Mouse (Mus musculus): ENCODE measurements around the gene Ankra2.

The Ankra2 gene

GRCm38 (mm10) chr13:98291712-98292111, 28.8 kb downstream of the Ankra2 start:
- DNase-seq (ENCODE audit: extremely low read depth, low read depth): no peak

DNA sequence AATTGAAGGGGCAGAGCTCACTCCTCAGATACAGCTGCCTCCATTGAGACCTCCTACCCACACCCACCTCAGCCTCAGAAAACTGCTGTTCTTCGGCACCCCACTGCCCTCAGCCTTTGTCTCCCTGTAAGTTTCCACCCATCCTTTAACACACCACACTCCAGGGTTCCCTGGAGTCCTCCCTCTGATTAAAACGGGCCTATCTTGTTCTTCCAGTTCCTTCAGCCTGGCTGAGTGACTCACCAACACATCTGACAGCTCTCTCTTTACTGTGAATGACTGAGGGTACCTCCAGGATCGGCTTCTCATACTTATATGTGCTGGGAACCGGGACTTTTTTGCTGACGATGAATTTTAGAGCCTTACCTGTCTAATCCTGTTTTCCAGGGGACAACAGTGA, 33.2 kb downstream of the Ankra2 start:
- DNase-seq (ENCODE audit: extremely low read depth, low read depth): no peak

- DNase-seq (ENCODE audit: extremely low read depth, low read depth): no peak
These were observed 35.1 kb downstream of the Ankra2 start for GRCm38 (mm10) chr13:98297883-98298482.

- peak; percentile 72 for DNase-seq (ENCODE audit: extremely low read depth, low read depth)
These were observed 36.2 kb downstream of the Ankra2 start for GRCm38 (mm10) chr13:98298833-98299758.

GRCm38 (mm10) chr13:98305257-98305656, 42.4 kb downstream of the Ankra2 start:
- no peak for DNase-seq (ENCODE audit: extremely low read depth, low read depth)

GRCm38 (mm10) chr13:98306393-98306792, 43.5 kb downstream of the Ankra2 start:
- DNase-seq (ENCODE audit: extremely low read depth, low read depth): no peak

GRCm38 (mm10) chr13:98306852-98307475, 44.1 kb downstream of the Ankra2 start:
- no peak for DNase-seq (ENCODE audit: extremely low read depth, low read depth)

- no peak for DNase-seq (ENCODE audit: extremely low read depth, low read depth)
These were observed 45.1 kb downstream of the Ankra2 start for GRCm38 (mm10) chr13:98308004-98308403.

DNA sequence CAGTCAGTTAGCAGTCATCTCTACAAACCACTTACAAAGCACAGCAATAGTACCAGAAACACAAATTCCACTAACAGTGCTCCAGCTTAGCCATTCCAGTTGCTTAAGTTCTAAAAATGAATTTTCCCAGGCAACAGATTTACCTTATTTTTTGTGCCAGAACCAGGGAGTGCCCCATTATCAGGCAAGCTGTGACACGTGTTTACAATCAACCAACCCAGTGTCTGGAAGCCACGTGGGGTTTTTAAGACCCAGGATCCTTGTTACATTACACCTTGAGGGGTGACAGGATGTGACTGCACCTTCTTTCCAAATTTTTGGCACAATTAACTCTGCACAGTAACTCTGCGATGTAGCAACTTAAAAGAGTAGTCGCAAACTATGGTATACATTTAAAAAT, 45.9 kb downstream of the Ankra2 start:
- DNase-seq (ENCODE audit: extremely low read depth, low read depth): no peak

DNA sequence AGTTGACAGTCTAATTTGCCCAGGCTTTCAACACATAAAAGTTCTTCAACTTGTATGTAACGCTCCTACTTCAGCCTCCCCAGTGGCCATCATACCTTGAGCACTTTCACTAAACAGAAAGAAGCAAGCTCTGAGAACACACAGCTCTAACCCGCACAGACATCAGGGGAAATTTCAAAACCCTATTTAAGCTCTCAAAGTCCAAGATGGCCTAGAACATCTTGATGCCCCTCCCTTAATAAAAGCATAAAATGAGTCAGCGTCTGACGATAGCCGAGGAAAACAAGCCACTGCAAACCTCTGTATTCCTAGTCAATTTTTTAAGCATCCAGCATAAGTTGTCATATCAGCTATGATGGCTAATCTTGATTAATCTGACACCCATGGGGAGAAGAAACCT, 48.7 kb downstream of the Ankra2 start:
- no peak for DNase-seq (ENCODE audit: extremely low read depth, low read depth)

GRCm38 (mm10) chr13:98313631-98314030, 50.8 kb downstream of the Ankra2 start:
- peak; percentile 61 for DNase-seq (ENCODE audit: extremely low read depth, low read depth)

DNA sequence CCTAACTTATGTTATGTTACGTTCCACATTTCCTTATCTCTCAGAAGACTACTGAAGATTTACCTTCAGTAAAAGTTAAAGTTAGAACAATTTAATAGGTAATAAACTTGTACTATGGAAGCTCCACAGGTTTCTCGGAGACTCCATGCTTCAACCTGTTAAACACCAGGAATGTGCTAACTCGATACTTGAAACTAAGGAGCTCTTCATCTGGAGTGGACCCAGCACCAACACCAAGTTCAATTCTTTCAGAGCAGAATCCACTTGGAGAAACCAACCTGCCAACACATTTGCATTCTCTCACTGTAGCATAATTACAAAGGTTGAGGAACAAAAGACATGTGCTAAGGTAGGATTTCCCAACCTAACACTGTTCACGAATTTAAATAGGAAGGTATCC, 52.2 kb downstream of the Ankra2 start:
- no peak for DNase-seq (ENCODE audit: extremely low read depth, low read depth)

GRCm38 (mm10) chr13:98316140-98316479, 53.2 kb downstream of the Ankra2 start:
- no peak for DNase-seq (ENCODE audit: extremely low read depth, low read depth)

DNA sequence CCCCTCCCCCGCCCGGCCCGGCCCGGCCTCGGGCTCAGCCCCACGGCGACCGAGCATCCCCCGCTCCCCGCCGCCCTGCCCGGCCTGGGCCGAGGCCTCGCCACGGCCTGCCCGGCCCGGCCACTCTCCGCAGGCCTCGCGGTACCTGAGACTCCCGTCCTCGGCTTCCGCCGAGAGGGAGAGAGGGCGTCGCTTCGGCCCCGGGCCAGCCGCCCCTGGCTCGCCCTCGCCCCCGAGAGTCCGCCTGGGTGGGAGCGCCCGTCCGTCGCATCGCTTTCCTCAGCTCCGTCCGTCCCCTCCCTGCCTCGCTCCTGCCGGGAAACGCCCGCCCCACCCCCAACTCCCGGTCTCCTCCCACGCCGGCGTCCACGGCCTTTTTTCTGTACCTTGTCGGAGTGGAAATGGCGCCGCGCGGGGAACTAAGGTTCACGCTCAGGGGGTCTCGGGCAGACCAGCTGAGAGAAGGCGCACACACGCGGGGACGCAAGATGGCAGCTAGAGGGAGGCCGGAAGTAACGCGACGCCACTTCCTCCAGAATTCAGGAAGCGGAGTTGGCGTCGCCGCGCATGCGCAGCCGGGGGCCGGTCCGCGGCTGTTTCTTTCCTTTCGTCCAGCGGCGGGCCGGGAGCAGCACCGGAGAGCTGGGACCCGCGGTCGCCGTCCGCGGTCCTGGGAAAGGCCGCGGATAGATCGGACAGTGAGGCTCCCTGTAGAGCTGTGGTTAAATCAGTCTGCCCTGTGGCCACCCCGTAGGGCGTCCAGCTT, 53.8 kb downstream of the Ankra2 start, which contains the start of gene Btf3:
Gene Btf3 (minus strand): TSS at position 527 of the 766 bp plus-strand sequence.
- peak; percentile 78 for DNase-seq (ENCODE audit: extremely low read depth, low read depth)

DNA sequence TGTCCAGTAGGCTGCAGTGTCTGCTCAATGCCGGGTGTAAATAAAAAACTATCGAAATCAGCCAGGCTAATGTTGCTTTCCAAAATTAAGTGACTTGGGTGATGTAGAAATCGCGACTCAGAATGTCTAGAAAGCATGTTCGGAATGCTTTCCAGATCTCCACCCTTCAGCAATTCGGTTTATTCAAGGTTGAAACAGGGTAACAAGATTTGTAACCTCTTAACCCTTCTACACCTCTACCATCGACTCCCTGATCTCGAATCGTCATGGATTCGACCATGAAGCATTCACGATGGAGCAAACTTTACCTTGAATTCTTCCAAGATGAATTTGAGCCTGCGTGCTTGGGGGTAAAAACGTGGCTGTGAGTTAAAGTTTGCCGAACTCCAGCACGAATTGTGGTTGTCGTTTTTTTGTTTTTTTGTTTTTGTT, 54.4 kb downstream of the Ankra2 start:
- no peak for DNase-seq (ENCODE audit: extremely low read depth, low read depth)

DNA sequence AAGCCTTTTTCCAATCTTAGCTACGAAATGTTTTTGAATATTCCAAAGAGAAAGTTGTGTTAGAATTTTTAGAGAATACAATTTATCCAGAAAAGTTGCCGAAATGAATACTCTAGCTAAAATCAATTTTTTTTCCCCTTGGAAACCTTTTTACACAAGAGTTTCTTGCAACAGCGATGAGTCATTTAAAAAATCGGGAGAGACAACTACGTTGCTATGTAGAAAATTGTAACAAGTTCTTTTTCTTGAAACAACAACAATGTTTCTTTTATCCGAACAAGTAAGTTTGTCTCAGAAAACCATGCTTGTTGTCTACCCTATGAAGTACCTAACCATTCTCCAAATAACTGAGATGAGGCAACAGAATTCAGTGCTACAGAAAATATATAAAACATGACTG, 55.0 kb downstream of the Ankra2 start:
- no peak for DNase-seq (ENCODE audit: extremely low read depth, low read depth)
